Mouse (Mus musculus) cortical plate, adult 2 months (tissue): Measurements from ENCODE around the gene Ttc7b.

Experiments used
- CTCF ChIP-seq: fragments of 200-500 bp; IDR thresholded peaks from 2 replicates; pipeline ENCODE4 v1.5.1; 2011; ENCODE audit warnings: mild to moderate bottlenecking, control low read depth, low read length; ENCODE audit not compliant: insufficient read depth; ENCODE audit errors: extremely low read depth
- POLR2A ChIP-seq: fragments of 200-500 bp; IDR thresholded peaks from 2 replicates; pipeline ENCODE4 v1.6.1; 2011; ENCODE audit warnings: mild to moderate bottlenecking, low read length, control low read depth; ENCODE audit not compliant: insufficient read depth; ENCODE audit errors: extremely low read depth

DNA sequence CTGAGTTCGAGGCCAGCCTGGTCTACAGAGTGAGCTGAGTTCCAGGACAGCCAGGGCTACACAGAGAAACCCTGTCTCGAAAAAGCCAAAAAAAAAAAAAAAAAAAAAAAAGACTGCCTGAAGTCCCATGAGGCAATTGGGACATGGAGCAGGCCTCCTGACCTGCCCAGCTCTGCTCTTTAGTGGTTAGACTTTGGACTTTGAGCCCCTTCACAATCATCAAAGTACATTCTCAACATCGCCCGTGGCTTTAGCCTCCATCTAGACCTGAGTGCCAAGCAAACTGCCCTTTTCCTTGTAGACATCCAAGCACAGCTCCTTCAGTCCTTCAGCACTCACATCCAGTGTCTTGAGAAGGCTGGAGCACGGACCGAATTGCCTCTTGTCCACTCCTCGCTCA is 164.2 kb downstream of the Ttc7b start:
- TF ChIP-seq POLR2A (no peak), CTCF (no peak)
